Mouse (Mus musculus) midbrain, embryonic 12.5 days (tissue): Measurements from ENCODE around the gene Wdr24. TPM values are rescaled to one million over a fixed set of nuclear protein-coding genes. Genes with fewer than 3 reads are reported as not detected.
A peak's percentile ranks its signal among the peaks of the same experiment; 100 is the strongest.
"Not testable (repeated sequence)": the region's sequence is repeated elsewhere in the genome, so short reads cannot be mapped to it uniquely, and the experiment has no call there.

Source experiments
- ATAC-seq: fragments of 200-750 bp; cut with Nextera tagmentation; 2 replicates; pipeline ENCODE4 v1.8.0; 2017; ENCODE audit warnings: low read depth, moderate TSS enrichment, moderate library complexity; ENCODE audit not compliant: low FRiP score
- H3K27ac ChIP-seq: fragments of 300-500 bp; sonication (generic); replicated peaks from 2 replicates; pipeline ENCODE4 v1.5.1; 2016; ENCODE audit warnings: mild to moderate bottlenecking
- H3K27me3 ChIP-seq: fragments of 300-500 bp; sonication (generic); 2 replicates; pipeline ENCODE4 v1.6.1; 2016; ENCODE audit warnings: mild to moderate bottlenecking
- H3K36me3 ChIP-seq: fragments of 300-500 bp; sonication (generic); 2 replicates; pipeline ENCODE4 v1.6.1; 2016
- H3K4me1 ChIP-seq: fragments of 300-500 bp; sonication (generic); 2 replicates; pipeline ENCODE4 v1.6.1; 2016
- H3K4me2 ChIP-seq: fragments of 300-500 bp; sonication (generic); replicated peaks from 2 replicates; pipeline ENCODE4 v1.6.1; 2016; ENCODE audit warnings: mild to moderate bottlenecking, moderate library complexity
- H3K4me3 ChIP-seq: fragments of 300-500 bp; sonication (generic); 2 replicates; pipeline ENCODE4 v1.5.1; 2016; ENCODE audit warnings: mild to moderate bottlenecking
- H3K9ac ChIP-seq: fragments of 300-500 bp; sonication (generic); replicated peaks from 2 replicates; pipeline ENCODE4 v1.6.1; 2016; ENCODE audit warnings: mild to moderate bottlenecking, moderate library complexity
- H3K9me3 ChIP-seq: fragments of 300-500 bp; sonication (generic); 2 replicates; pipeline ENCODE4 v1.6.1; 2016; ENCODE audit warnings: mild to moderate bottlenecking
- WGBS: fragments of 180-500 bp; shearing (Covaris S2); methylation state at CpG from one replicate; pipeline ENCODE4 v1.1.7; 2016; 5-methylcytosine and 5-hydroxymethylcytosine counted together
- polyA plus RNA-seq: library from polyadenylated mRNA; unstranded; fragments of >200 nt; fragmentation: Nextera tagmentation; extraction: Ambion mirVana; gene quantifications from 2 replicates; pipeline ENCODE4 v1.2.1, GENCODE M21; 2016

Gene Wdr24
- polyA plus RNA-seq, 1 experiment from 2014 or later, result 28.5 TPM

GRCm38 (mm10) chr17:25792615-25793014, 30.8 kb upstream of the Wdr24 start, which contains the start of gene Fam173a:
Fam173a (minus strand) TSS chr17:25792901.
- Histone ChIP-seq H3K4me1 (peaks cover 63% of the 10 kb centered on the region), H3K4me2 (peak within 1 kb of the TSS; percentile 92), H3K27me3 (no peaks in the 10 kb centered on the region), H3K4me3 (peak within 1 kb of the TSS; percentile 69), H3K9me3 (no peaks in the 10 kb centered on the region), H3K36me3 (peaks cover 23% of the 10 kb centered on the region), H3K9ac (peak within 1 kb of the TSS; percentile 83), H3K27ac (peak within 1 kb of the TSS; percentile 93)
- WGBS, result under 1% methylated on average over 14 of the region's 14 CpGs
- ATAC-seq, result peak; percentile 28; the same call in 1 of the 2 replicates

- Histone ChIP-seq H3K9ac (peak overlapping the region; percentile 75), H3K4me1 (peaks cover 64% of the 10 kb centered on the region), H3K27ac (peak overlapping the region; percentile 93), H3K4me3 (0 out of 2 replicates have a peak overlapping the region, but pooled peaks have one; percentile 80), H3K4me2 (peak overlapping the region; percentile 92), H3K27me3 (no peaks in the 10 kb centered on the region), H3K36me3 (peaks cover 11% of the 10 kb centered on the region), H3K9me3 (no peaks in the 10 kb centered on the region)
- 29% methylated on average over 13 of the region's 13 CpGs for WGBS
- ATAC-seq, result no peak
Observed at GRCm38 (mm10) chr17:25794197-25794596, 29.2 kb upstream of the Wdr24 start.

- peak overlapping the region; percentile 92 for H3K4me2 ChIP-seq
- H3K27ac ChIP-seq, result peak overlapping the region; percentile 93
- 52% methylated on average over 17 of the region's 17 CpGs for WGBS
- no peaks in the 10 kb centered on the region for H3K9me3 ChIP-seq
- ATAC-seq, result no peak
- H3K4me1 ChIP-seq, result peaks cover 64% of the 10 kb centered on the region
- H3K36me3 ChIP-seq, result 0 out of 2 replicates have a peak, but pooled peaks cover 3% of the 10 kb centered on the region
- H3K9ac ChIP-seq, result peak overlapping the region; percentile 75
- H3K27me3 ChIP-seq, result no peaks in the 10 kb centered on the region
- peak overlapping the region; percentile 80 for H3K4me3 ChIP-seq
Observed at GRCm38 (mm10) chr17:25794998-25795397, 28.4 kb upstream of the Wdr24 start.

- Histone ChIP-seq H3K4me1 (peaks cover 61% of the 10 kb centered on the region), H3K27ac (peak within 1 kb of the TSS; percentile 93), H3K9ac (peak within 1 kb of the TSS; percentile 75), H3K9me3 (no peaks in the 10 kb centered on the region), H3K4me2 (peak within 1 kb of the TSS; percentile 92), H3K4me3 (peak within 1 kb of the TSS; percentile 80), H3K36me3 (no peaks in the 10 kb centered on the region), H3K27me3 (no peaks in the 10 kb centered on the region)
- WGBS, result under 1% methylated on average over 6 of the region's 6 CpGs
- ATAC-seq, result no peak
Observed at GRCm38 (mm10) chr17:25795609-25796092, 27.8 kb upstream of the Wdr24 start, which contains the start of gene AC134908.4. AC134908.4 (minus strand) TSS chr17:25795659.

GRCm38 (mm10) chr17:25796211-25796771, 27.1 kb upstream of the Wdr24 start:
- Histone ChIP-seq H3K9me3 (no peaks in the 10 kb centered on the region), H3K4me1 (peaks cover 55% of the 10 kb centered on the region)
- under 1% methylated on average over 37 of the region's 37 CpGs for WGBS

GRCm38 (mm10) chr17:25796951-25797369, 26.5 kb upstream of the Wdr24 start, which contains the start of gene Metrn:
Metrn (minus strand) TSS chr17:25797136.
- Histone ChIP-seq H3K4me2 (peak within 1 kb of the TSS; percentile 92), H3K4me3 (peak within 1 kb of the TSS; percentile 80), H3K27ac (peak within 1 kb of the TSS; percentile 93), H3K27me3 (peaks cover 5% of the 10 kb centered on the region), H3K9ac (peak within 1 kb of the TSS; percentile 75), H3K4me1 (peaks cover 50% of the 10 kb centered on the region), H3K9me3 (no peaks in the 10 kb centered on the region), H3K36me3 (no peaks in the 10 kb centered on the region)
- peak; percentile 77 for ATAC-seq
- WGBS, result under 1% methylated on average over 34 of the region's 35 CpGs

More at GRCm38 (mm10) chr17:25796211-25796771, 27.1 kb upstream of the Wdr24 start:
- Histone ChIP-seq H3K4me2 (peak overlapping the region; percentile 92), H3K27ac (peak overlapping the region; percentile 93), H3K36me3 (no peaks in the 10 kb centered on the region), H3K4me3 (peak overlapping the region; percentile 80), H3K27me3 (peaks cover 1% of the 10 kb centered on the region), H3K9ac (peak overlapping the region; percentile 75)
- no peak for ATAC-seq

GRCm38 (mm10) chr17:25801029-25801428, 22.4 kb upstream of the Wdr24 start:
- ATAC-seq, result no peak
- Histone ChIP-seq H3K9me3 (no peaks in the 10 kb centered on the region), H3K4me1 (peaks cover 33% of the 10 kb centered on the region), H3K4me3 (no peak overlapping the region), H3K27me3 (peaks cover 8% of the 10 kb centered on the region), H3K4me2 (no peak overlapping the region), H3K9ac (no peak overlapping the region), H3K27ac (no peak overlapping the region), H3K36me3 (no peaks in the 10 kb centered on the region)
- 7% methylated on average over 6 of the region's 6 CpGs for WGBS

GRCm38 (mm10) chr17:25802825-25803517, 20.5 kb upstream of the Wdr24 start:
- Histone ChIP-seq H3K36me3 (no peaks in the 10 kb centered on the region), H3K4me1 (peaks cover 24% of the 10 kb centered on the region), H3K9ac (0 out of 2 replicates have a peak overlapping the region, but pooled peaks have one; percentile 5), H3K27me3 (peaks cover 8% of the 10 kb centered on the region), H3K27ac (peak overlapping the region; percentile 95), H3K9me3 (no peaks in the 10 kb centered on the region), H3K4me2 (peak overlapping the region; percentile 48), H3K4me3 (peak overlapping the region; percentile 13; the same call in 1 of the 2 replicates)
- WGBS, result 9% methylated on average over 10 of the region's 10 CpGs
- peak; percentile 95 for ATAC-seq

- no peak overlapping the region for H3K4me2 ChIP-seq
- no peak overlapping the region for H3K4me3 ChIP-seq
- peaks cover 47% of the 10 kb centered on the region for H3K4me1 ChIP-seq
- peaks cover 8% of the 10 kb centered on the region; the same call in 1 of the 2 replicates for H3K27me3 ChIP-seq
- H3K27ac ChIP-seq, result no peak overlapping the region
- H3K9ac ChIP-seq, result no peak overlapping the region
- no peaks in the 10 kb centered on the region for H3K9me3 ChIP-seq
- WGBS, result 90% methylated on average over 4 of the region's 4 CpGs
- H3K36me3 ChIP-seq, result no peaks in the 10 kb centered on the region
- ATAC-seq, result no peak
Observed at GRCm38 (mm10) chr17:25806507-25806906, 16.9 kb upstream of the Wdr24 start.

- not testable (repeated sequence) for H3K9me3 ChIP-seq, H3K36me3 ChIP-seq, H3K4me2 ChIP-seq, H3K9ac ChIP-seq, ATAC-seq, H3K4me3 ChIP-seq, H3K27me3 ChIP-seq
- H3K4me1 ChIP-seq, result peaks cover 42% of the 10 kb centered on the region
- WGBS, result 50% methylated on average over 2 of the region's 2 CpGs
- H3K27ac ChIP-seq, result 0 out of 2 replicates have a peak overlapping the region, but pooled peaks have one; percentile 98
Observed at GRCm38 (mm10) chr17:25807452-25807851, 16.0 kb upstream of the Wdr24 start.

- H3K9ac ChIP-seq, result peak overlapping the region; percentile 96
- no peaks in the 10 kb centered on the region for H3K36me3 ChIP-seq
- peak overlapping the region; percentile 98 for H3K27ac ChIP-seq
- peak overlapping the region; percentile 79 for H3K4me2 ChIP-seq
- peaks cover 42% of the 10 kb centered on the region for H3K4me1 ChIP-seq
- peak overlapping the region; percentile 85 for H3K4me3 ChIP-seq
- WGBS, result 28% methylated on average over 5 of the region's 5 CpGs
- no peaks in the 10 kb centered on the region for H3K9me3 ChIP-seq
- peaks cover 15% of the 10 kb centered on the region for H3K27me3 ChIP-seq
- ATAC-seq, result no peak
Observed at GRCm38 (mm10) chr17:25808028-25808427, 15.4 kb upstream of the Wdr24 start.
